ENCODE assay signal across 14 mouse cellular contexts in genomic region chr2:166485788-166486187, GRCm38 (mm10).
DNase-seq lines count a peak whose midpoint lies in the region; ATAC-seq lines count a peak whose summit lies in the region.
"Had no signal": no experiment of that assay in that cellular context is flagged by ENCODE, and none has a peak within 500 bp of the region (broad histone marks: within the 10 kb centered on the region; RNA-seq: fewer than 3 reads in every experiment).

No protein-coding gene starts in this region.

- H3K36me3 ChIP-seq in heart, embryonic 11.5 days (ENCODE audit: control insufficient read depth, insufficient read depth, low read length): no peaks in the 10 kb centered on the region
- H3K36me3 ChIP-seq: liver, embryonic 15.5 days; midbrain, embryonic 13.5 days; neural tube, embryonic 15.5 days had no signal

- peaks cover 40% of the 10 kb centered on the region for H3K4me1 ChIP-seq in heart, embryonic 11.5 days (ENCODE audit: control insufficient read depth, insufficient read depth, low read length)
- H3K4me1 ChIP-seq: liver, embryonic 15.5 days had no signal

- ATAC-seq in heart, embryonic 11.5 days (replicated peaks; ENCODE audit: insufficient number of reproducible peaks, low FRiP score, low TSS enrichment): no peak
- ATAC-seq: hindbrain, embryonic 16.5 days; midbrain, embryonic 13.5 days had no signal

- DNase-seq in heart, postnatal 36 days: no peak
- peak; percentile 52 for DNase-seq in ovary, adult 18-20 months (ENCODE audit: low spot score)
- no peak for DNase-seq in ovary, postnatal 10 days (ENCODE audit: low spot score)
- DNase-seq in kidney, postnatal 14 days: peak; percentile 46
- peak; percentile 24 for DNase-seq in yolk sac, embryonic 10.5 days (ENCODE audit: low spot score)
- no peak for DNase-seq in layer of hippocampus, adult 18-20 months (ENCODE audit: low spot score in 2 of 2)
- DNase-seq in adrenal gland, adult 8-10 months: no peak
- DNase-seq: cerebellum, adult 9-10 months had no signal

- H3K27me3 ChIP-seq in heart, embryonic 11.5 days (ENCODE audit: control insufficient read depth, insufficient read depth, low read length): no peaks in the 10 kb centered on the region
- H3K27me3 ChIP-seq: liver, embryonic 15.5 days; midbrain, embryonic 13.5 days; neural tube, embryonic 15.5 days had no signal

- no peak overlapping the region for H3K4me3 ChIP-seq in heart, embryonic 11.5 days (ENCODE audit: low read depth, low read length)
- H3K4me3 ChIP-seq: erythroblast, embryonic 14.5 days; liver, embryonic 15.5 days; midbrain, embryonic 13.5 days; neural tube, embryonic 15.5 days had no signal

- no peak overlapping the region for H3K4me2 ChIP-seq in heart, embryonic 11.5 days
- H3K4me2 ChIP-seq: liver, embryonic 15.5 days; midbrain, embryonic 13.5 days; neural tube, embryonic 15.5 days had no signal

- H3K27ac ChIP-seq in heart, embryonic 11.5 days (ENCODE audit: low read depth, low read length): peak overlapping the region; percentile 42; the same call in 1 of the 2 replicates
- H3K27ac ChIP-seq: liver, embryonic 15.5 days; midbrain, embryonic 13.5 days; neural tube, embryonic 15.5 days had no signal

- 50% methylated on average over 4 of the region's 4 CpGs for WGBS in heart, embryonic 11.5 days (ENCODE audit: insufficient replicate concordance)

- no peaks in the 10 kb centered on the region for H3K9me3 ChIP-seq in heart, embryonic 11.5 days (replicated peaks; ENCODE audit: control insufficient read depth, low read length)
- H3K9me3 ChIP-seq: liver, embryonic 15.5 days; midbrain, embryonic 13.5 days; neural tube, embryonic 15.5 days had no signal

- intact Hi-C loops in heart, postnatal 36 days (cut with DNase I): no loop called here

- no peak overlapping the region for H3K9ac ChIP-seq in heart, embryonic 11.5 days (ENCODE audit: low read depth, low read length)
- H3K9ac ChIP-seq: liver, embryonic 15.5 days; midbrain, embryonic 13.5 days; neural tube, embryonic 15.5 days had no signal

Comparison
In these comparisons a context has a peak if more than half of its experiments do, and no peak if none do; other contexts are left out.
1. DNase-seq: peak in ovary, adult 18-20 months (single experiment), kidney, postnatal 14 days (single experiment) and yolk sac, embryonic 10.5 days (single experiment); none in heart, postnatal 36 days (0 of 2), ovary, postnatal 10 days (single experiment), layer of hippocampus, adult 18-20 months (0 of 2) and adrenal gland, adult 8-10 months (single experiment).